Mouse (Mus musculus): Measurements from ENCODE around the gene Add1.
A peak's percentile ranks its signal among the peaks of the same experiment; 100 is the strongest.

Add1 gene

DNA sequence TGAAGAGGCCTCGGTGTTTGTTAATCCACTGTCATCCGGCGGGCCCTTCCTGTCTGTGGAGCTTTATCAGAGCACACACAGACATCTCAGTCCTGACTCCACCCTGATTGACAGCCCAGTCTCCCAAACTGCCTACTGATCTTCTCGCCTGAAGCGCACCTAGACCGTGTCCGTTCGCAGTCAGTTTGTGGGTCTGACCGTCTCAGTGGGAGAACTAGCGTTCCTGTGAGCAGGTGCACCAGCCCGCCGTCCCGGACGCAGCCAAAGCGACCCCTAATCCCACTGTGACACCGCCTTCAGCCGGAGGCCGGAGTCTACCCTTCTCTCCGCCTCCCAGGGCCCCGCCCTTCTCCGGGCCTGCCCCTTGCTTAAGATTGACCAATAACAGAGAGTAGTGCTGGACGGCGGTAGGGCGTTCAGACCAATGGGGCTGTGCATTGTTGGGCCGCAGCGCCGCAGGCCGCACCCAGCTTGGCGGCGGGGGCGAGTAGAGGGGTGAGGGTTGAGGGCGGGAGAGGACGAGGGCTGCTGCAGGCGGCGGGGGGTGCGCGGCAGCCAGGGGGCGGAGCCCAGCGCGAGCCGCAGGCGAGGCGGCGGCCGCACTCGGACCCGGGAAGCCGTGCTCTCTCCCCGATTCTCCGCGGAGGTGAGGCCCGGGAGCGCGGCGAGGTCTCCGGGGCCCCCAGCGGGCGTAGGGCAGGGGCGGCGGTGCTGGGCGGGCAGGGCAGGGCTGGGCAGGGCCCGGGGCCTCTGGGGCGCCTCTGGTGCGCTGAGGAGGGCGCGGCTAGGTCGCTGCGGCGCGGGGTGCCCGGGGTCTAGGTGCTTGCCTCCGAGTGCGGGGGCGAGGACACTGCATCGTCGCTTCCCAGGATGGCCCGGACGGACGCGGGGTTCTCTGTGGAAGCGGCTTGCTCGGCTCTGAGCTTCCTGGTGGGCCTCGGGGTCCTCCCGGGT is at the start of gene Add1:
Add1 (plus strand) TSS at position 397 of the 954 bp plus-strand sequence.
- peak; percentile 97 to 98 for DNase-seq

DNA sequence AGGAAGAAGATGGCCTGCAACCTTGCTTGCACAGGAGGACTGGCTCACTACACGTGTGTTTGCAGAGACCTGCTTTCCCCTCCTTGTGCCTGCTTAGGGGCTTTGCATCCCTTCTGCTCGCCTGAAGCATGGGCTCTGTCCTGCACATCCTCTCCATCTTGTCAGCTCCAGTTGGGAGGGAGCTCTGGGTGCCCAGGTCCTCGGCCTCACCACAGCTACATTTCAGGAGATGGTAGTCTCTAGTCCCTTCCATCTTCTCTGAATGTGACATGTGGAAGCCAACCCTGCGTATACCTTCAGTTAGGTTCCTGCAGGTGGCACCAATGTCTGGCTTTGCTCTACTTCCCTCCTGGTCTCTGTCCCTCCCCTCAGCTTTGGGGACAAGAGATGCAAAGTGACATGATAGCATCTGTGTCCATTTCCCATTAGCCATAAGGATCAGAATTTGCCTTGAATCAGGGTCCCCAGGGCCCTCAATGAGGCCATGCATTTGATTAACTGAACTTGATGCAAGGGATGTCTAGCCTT is 49.4 kb upstream of the Add1 start:
- peak in 1 of 2 experiments; percentile 15 for DNase-seq

DNA sequence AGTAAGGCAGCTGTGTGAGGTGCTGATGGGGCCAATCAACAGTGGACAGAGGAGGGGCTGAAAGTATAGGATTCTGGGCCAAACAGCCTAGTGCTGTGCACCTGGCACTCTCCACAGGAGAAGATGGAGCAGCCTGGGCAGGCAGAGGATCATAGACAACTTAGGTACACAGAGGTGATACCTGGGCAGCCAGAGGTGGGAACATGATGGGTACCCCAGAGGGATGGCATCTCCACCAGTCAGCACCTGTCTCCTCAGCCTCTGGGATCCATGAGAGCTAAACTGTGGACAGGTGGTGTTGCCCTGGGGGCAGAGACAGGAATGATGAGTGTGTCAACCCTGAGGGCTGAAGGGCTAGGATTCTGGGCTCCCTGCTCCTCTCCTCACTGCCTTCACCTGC is 49.0 kb upstream of the Add1 start:
- DNase-seq: no peak

DNA sequence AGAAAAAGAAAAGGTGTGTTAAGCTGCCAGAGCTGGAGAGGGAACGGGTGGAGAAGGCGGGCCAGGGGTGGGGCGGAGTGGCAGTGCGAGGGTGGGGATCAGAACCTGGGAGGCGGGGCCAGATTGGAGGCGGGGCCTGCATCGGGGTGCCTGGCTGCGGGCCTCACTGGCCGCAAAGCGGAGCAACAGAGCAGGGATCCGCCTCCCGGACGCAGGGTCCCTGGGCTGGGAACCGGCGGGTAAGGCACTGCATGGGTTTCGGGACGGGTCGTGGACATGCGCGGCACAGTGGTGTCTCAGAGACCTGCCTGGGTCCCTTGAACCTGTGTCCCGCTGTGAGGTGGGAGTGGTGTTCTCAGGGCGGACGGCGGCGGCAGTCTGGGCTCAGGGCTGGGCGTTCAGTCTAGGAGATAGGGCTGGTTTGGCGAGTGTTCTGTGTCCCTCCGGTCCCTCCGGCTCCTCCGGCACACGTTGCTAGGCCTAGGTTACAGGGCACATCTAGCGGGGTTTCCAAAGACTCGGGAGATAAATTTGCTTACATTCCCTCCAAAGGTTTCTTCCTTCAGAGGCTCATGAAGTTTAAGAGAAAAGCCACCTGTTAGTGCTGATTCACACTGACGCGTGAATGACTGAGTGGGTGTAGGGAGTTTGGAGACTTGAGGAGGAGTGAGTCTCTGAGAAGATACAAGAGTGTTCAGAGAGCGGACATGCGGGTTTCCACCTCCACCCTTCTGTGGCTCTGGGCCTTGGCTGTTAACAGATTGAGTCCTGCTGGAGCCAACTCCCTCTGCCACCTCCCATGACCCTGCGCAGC is 47.6 kb upstream of the Add1 start, which contains the start of gene Sh3bp2:
Sh3bp2 (plus strand) TSS at position 176 of the 814 bp plus-strand sequence.
- DNase-seq: peak; percentile 89 to 95

DNA sequence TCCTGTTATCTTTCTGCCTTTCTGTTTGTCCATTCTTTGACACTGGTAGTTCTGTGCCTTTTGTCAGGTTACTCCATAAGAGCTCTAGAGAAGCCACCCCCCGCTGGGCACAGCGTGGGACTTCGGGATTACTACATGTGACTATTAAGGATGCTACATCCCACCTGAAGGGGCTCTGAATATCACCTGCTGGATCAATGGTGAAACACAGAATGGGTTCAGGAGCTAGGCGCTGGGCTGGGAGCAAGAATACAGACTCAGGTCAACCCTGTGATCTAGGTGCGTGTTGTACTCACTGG is 47.0 kb upstream of the Add1 start:
- DNase-seq: peak in 1 of 2 experiments; percentile 34

DNA sequence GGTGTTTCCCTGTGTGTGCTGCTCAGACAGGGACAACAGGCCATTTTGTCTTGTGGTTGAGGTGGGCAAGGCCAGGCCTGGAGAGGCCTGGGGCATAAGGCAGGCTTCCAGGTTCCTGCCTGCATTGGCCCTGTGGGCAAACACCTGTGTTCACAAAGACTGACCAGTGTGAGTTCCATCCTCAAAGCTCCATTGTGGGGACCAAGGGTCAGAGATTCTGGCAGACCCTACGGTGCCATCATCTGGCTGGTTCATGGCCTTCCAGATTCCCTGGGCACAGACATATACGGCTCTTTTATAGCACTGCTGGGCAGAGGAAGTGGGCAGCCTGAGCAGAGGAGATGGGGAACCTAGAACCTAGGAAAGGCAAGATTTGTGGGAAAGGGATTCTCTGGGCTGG is 46.1 kb upstream of the Add1 start:
- DNase-seq: no peak

DNA sequence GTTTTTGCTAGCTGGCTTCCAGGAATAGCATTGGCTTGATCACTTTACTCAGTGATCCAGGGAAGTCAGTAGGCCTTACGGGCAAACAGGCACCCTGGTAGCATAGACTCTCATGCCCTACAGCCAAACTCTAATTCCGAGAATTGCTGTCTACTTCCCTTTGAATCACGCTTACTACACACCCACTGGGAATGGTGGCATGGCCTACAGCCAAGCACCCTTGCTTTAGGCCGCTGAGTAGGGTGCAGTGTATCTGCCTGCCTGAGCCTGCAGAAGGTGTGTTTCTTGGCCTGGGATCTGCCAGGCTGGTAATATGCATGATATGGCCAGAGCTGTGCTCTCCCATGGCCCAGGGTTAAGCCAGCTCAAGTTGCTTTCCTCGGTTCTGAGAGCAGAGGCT is 44.7 kb upstream of the Add1 start:
- DNase-seq: no peak

DNA sequence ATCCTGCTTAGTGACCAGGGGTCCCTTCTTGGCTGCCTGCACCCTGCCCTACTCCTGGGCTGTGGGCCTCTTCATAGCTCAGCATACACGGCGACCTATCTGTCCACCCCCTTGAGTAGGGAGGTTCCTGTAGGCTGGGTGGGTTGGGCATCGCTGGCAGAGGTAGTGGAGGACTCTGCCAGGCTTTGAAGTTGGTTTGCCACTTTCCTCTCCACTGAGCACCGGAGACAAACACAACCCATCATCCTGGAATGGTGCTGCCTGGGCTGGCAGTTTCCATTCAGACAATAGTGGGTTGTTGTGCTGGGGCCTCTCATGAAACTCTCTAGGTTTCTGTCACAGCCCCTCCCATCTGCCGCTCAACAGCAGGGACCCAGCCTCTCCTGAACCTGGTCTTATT is 43.3 kb upstream of the Add1 start:
- DNase-seq: peak; percentile 26 to 28

DNA sequence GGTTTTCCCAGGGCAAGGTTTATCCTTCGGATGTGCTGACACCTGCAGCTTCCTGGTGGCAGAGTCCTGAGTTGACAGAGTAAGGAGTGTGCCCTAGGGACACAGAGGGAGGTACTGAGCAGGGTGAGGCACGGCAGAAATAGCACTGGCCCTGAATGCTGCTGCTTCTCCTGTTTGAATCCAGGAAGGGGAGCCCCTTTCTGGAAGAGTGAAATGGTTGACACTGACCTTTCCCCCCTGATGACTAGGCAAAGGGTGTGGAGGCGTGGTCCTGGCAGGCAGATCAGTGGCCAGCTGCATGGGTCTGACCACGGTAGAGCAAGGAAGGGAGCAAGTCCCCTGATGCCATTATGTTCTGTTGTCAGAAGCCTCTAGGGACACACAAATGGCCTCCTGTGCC is 42.8 kb upstream of the Add1 start:
- no peak for DNase-seq

DNA sequence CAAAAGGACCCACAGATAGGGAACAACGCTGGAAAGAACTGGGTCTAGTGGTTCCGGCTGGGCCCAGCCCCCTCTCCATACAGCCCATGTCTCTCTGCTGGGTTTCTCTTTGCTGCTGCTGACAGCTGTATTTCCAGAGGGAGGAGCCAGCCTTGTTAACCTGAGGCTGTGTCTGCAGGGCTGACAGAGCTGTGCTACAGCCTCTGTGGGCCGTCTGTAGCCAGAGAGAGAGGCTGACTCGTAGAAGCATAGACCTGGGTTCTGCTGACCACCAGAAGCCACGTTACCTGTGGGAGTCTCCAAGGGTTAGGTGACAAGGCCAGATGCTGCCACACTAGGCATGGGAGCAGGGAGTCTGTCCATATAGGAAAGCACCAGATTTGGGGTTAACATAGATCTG is 40.4 kb upstream of the Add1 start:
- no peak for DNase-seq

DNA sequence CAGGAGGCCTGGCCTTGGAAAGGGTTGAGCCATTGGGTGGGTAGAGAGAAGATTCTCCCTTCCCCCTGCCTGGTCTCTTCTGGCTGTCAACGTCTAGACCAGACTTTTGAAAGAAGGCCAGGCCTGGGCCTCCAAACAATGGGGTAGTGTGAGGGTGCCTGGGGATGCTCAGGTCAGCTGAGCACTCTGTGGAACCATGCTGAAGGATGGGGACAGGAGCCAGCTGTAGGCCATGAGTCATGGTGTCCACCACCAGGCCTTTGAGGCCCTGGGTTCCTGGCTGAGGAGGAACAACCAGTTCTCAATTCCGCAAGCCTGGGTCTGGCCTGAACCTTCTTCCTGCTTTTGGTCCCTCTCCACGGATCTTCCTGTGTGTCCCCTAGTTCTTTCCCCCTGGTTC is 39.6 kb upstream of the Add1 start:
- peak in 1 of 2 experiments; percentile 31 for DNase-seq

DNA sequence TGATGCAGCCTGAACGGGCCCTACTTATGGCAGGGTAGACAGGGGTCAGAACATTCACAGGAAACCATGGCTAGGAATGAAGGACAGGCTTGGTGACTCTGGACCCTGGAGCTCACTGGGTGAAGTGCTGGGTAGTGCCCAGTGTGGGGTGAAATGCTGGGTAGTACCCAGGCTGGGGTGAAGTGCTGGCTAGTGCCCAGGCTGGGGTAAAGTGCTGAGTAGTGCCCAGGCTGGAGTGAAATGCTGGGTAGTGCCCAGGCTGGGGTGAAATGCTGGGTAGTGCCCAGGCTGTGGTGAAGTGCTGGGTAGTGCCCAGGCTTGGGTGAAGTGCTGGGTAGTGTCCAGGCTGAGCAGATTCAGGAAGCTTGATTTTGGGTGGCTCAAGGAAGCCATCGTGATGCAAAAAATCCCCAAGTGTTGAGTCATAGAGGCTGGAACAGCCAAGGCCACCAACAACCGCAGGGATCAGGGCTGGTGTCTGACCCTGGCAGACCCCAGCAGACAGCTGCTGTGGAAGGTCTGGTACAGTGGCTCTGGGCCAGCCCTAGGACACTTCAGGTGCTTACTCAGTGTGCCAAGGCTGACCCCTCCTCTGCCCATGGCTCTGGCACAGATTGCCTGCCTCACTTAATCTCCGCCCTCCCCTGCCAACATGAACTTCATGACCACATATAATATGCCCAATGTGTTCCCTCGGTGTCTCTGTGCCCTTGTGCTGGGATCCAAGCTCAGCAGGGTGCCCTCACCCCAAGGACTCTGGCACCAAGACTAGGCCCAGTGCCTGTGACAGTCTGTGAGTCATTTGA is 38.5 kb upstream of the Add1 start:
- DNase-seq: peak; percentile 58 to 70

DNA sequence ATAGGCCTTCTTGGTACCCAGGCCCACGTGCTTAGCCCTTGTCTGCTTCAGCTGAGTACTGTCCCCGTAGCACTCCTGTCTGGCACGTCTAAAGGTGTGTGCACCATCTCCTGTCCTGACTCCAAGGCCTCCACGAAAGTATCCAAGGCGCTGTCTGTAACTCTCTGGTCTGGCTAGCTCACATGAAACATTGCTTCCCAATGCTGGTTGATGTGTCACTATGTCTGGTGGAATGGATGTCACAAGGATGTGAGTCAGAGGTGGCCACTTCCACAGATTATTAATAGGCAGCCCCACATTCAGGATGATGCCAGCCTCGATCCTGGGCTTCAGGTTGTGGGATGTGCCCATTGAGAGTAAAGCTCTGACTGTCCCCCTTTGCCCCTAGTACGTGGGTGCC is 37.6 kb upstream of the Add1 start:
- no peak for DNase-seq

DNA sequence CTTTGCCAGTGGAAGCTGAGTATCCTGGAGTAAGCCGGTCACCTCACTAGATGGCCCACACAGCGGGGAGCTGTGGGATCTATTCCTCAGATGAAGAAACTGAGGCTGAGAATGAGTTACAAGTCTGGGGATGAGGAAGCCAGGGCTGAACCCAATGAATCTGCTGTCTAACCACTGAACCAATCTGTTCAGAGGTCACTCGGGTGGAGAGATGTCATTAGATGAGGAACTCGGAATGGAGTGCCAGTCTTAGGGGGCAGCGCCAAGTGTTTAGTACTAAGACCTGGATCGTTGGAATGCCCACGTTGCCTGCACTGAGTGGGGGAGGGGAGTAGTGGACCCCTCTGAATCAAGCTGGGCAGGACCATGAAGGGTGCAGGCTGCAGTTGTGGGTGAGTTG is 35.4 kb upstream of the Add1 start:
- no peak for DNase-seq

DNA sequence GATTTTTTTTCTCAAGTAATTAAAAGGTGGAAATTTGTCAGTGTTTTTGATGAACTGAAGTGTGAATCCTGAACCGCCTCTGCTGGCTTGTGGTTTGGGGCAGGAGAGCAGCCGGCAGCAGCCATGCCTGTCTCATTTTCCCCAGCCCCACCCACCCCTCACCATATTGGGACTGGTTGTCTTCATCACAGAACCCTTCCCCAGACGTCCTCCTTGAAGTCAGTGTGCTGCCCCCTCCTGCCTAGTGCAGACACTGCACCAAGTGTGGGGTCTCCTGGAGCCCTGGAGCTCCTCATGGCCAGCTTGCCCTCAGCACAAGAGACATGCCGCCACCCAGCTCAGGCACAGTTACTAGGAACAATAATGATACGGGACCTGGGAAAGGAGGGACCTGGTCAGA is 34.9 kb upstream of the Add1 start:
- DNase-seq: peak; percentile 44 to 48

DNA sequence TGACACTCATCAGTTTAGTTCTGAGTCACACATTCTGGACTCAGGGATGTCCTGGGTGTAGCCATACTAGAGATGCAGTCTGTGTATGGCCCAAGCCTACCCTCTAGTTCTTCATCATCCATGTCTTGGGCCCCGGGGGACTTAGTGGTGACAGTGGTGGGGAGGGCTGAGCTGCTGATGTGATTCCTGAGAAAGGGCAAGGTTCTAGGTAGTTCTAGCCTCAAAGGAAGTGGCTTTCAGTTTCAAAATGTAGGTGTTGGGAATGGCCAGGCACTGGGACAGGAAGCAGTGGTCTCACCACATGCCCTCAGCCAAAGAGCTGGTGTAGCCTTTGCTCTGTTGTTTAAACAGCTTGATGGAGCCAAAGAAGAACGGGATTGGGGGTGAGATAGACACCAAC is 34.3 kb upstream of the Add1 start:
- DNase-seq: no peak

DNA sequence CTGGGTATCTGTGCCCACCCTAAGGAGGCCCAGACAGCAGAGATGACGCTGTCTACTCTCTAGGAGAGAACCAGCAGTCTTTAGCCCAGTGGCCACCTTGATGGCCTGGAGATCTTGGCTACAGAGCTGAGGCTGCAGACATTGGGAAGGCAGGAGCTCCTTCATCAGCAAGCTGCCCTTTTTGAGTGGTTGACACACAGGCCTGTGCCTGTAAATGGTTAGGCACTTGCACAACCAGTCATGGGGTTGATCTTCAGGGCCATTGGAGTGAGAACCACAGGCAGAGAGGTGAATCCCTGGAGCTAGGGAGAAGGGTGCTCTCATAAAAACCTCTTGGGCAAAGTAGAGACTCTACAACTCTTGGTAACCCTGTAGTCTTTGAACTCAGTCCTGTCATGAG is 31.3 kb upstream of the Add1 start:
- DNase-seq: no peak

DNA sequence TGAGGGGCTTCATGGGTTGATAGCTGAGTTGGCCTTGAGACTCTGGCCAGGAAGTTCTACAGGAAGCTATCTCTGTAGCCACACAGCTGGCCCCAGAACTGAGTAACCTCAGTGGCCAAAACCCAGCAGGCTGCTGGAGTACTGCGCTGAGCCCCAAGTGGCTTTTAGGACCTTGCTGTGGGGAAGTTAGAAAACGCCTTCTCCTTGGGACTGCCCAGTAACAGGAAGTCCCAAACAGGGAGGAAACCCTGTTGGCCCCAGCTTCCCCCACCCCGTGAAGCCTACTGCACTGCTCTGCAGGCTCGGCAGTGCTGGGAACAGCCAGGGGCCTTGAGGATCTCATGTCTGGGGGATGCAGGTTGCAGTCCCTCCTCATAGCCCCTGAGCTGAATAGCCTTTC is 30.4 kb upstream of the Add1 start:
- DNase-seq: no peak

DNA sequence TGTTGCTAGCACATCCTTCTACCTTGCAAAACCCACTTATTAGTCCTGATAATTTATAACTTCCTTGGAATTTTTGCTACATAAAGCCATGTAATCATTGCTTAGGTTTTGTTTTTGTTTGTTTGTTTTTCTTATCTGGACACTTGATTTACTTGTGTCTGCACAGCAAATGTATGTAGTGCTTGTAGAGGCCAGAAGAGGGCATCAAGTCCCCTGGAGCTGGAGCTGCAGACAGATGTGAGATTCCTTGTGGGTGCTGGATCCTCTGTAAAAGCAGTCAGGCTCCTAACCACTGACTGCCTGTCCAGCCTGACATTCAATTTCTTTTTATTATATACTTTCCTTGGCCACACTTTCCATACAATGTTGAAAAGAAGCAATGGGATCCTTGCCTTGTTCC is 26.1 kb upstream of the Add1 start:
- DNase-seq: peak; percentile 39 to 40

DNA sequence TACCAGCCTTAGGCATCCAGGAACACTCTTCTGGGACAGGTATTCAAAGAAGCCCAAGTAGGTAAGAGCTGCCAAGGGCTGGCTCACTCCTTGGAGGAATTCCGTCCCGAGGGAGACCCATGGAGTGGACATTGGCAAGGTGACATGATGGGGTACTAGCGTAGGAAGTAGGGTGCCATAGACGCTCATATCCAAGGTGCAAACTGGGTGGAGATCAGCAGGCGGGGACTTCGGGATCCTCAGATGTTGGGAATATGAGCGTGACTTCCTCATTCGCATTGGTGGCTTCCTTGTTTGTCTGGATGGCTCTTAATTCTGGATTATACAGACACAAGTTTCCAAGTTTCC is 24.4 kb upstream of the Add1 start:
- DNase-seq: peak in 1 of 2 experiments; percentile 45

DNA sequence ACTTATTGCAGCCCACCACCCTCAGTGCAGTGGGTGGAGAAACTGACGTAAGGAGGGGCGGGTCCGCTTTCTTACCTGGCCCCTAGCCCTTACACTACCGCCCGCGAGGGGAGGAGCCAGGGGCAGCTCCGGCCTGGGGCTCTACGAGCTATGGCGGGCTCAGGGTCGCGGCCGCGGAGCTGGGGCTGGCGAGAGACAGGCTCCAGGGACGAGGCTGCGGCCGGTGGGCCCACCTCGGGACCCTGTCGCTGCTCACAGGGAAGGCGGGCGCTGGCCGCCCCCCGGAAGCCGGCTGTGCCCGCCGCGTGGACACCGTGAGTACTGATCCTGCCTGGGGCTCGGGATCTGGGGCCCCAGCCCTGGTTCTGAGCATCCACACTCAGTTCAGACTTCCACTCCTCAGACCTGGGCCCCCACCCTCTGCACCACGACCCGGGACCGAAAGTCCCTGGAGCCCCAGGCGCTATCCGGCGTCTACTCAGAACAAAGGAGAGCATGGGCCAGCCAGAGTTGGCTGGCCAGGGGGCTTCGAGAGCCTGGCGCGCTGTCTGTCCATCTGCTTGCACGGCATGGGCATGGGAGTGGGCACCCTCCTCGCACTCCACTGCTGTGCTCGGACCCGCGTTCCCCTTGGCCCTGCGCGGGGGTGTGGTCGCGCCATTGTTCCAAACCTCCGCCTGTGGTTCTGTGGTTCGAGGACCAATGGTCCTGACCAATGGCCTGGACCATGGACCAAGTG is 23.8 kb upstream of the Add1 start:
- peak; percentile 85 to 89 for DNase-seq

DNA sequence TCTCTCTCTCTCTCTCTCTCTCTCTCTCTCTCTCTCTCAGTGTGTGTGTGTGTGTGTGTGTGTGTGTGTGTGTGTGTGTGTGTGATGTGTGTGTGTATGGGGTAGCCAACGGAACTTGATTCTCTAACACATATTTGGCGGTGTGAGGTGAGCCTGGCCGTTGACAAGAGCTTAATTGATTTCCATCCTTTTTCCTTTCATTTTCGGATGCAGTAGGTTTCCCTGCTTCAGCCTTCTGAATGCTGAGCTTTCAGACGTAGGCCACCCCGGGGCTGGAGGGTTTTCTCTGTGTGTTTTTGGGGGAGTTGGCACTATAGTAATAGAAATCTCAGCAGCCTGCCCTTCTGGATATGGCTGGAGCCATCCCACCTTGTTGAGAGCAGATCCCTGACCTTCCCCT is 23.2 kb upstream of the Add1 start:
- DNase-seq: peak in 1 of 2 experiments; percentile 27
